Mouse (Mus musculus) bone marrow macrophage, adult 2 months (primary cell): ENCODE data around the gene C1qtnf5.

Experiments
- CTCF ChIP-seq: IDR thresholded peaks from 2 replicates; pipeline ENCODE4 v1.5.1; 2012; ENCODE audit warnings: low read depth, mild to moderate bottlenecking, low read length, moderate library complexity
- POLR2A ChIP-seq: IDR thresholded peaks from 2 replicates; pipeline ENCODE4 v1.6.1; 2012; ENCODE audit warnings: mild to moderate bottlenecking, low read depth, low read length, borderline replicate concordance

DNA sequence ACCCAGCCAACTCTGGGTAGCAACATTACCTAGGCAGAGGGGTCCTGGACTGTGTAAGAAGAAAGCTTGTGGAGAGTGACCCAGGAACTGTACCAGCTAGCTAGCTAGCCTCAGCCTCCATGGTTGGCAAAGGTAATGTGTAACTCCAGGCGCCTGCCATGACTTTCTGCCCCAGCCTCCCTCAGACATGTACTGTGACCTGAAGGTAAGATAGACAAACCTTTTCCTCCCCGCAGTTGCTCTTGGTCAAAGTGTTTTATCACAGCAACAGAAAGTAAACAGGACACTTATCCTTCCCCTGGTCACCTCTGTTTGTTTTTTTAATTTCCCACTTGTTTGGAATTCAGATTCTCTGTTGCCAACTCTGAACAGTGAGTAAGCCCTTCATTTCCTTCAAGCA lies 7.4 kb downstream of the C1qtnf5 start:
- no peak for TF ChIP-seq CTCF
- TF ChIP-seq POLR2A, result no peak
